ENCODE assay signal across 8 mouse cellular contexts in genomic region chr2:10080310-10081010, GRCm38 (mm10). TPM values are rescaled to one million over a fixed set of nuclear protein-coding genes. Genes with fewer than 3 reads are reported as not detected.
DNase-seq lines count a peak whose midpoint lies in the region; ATAC-seq lines count a peak whose summit lies in the region.

TSS of gene Atp5c1 (minus strand) at chr2:10080510.
TSS of gene Kin (plus strand) at chr2:10080593.

- peak within 1 kb of the TSS; percentile 89 for H3K4me3 ChIP-seq in hindbrain, embryonic 13.5 days

- peak within 1 kb of the TSS; percentile 81 for H3K4me2 ChIP-seq in hindbrain, embryonic 13.5 days

- DNase-seq in NIH3T3 (ENCODE audit: low read depth) = peak; percentile 99
- peak; percentile 98 for DNase-seq in cerebellum, postnatal 10 days
- peak; percentile 94 to 97 for DNase-seq in frontal cortex, postnatal 10 days (ENCODE audit: low spot score in 2 of 2)
- DNase-seq in layer of hippocampus, postnatal 25 days (ENCODE audit: extremely low spot score in 1 of 2, low spot score in 1 of 2) = peak; percentile 92 to 94
- DNase-seq in lung, postnatal 25 days (ENCODE audit: low spot score) = peak; percentile 98
- peak; percentile 99 for DNase-seq in retina, embryonic 14.5 days (ENCODE audit: low spot score)
- peak; percentile 98 for DNase-seq in thymus, postnatal 4 days

- peaks cover 13% of the 10 kb centered on the region for H3K36me3 ChIP-seq in hindbrain, embryonic 13.5 days

- under 1% methylated on average over 61 of the region's 61 CpGs for WGBS in hindbrain, embryonic 13.5 days

- peak; percentile 98 for ATAC-seq in hindbrain, embryonic 13.5 days (ENCODE audit: low FRiP score)

- no peaks in the 10 kb centered on the region for H3K9me3 ChIP-seq in hindbrain, embryonic 13.5 days

- peaks cover 52% of the 10 kb centered on the region for H3K4me1 ChIP-seq in hindbrain, embryonic 13.5 days (replicated peaks)

- no peaks in the 10 kb centered on the region for H3K27me3 ChIP-seq in hindbrain, embryonic 13.5 days

- H3K9ac ChIP-seq in hindbrain, embryonic 13.5 days = peak within 1 kb of the TSS; percentile 96

- peak within 1 kb of the TSS; percentile 96 for H3K27ac ChIP-seq in hindbrain, embryonic 13.5 days

RNA-seq across cellular contexts. Expression of gene Atp5c1, which starts in this region (rescaled TPM):
- polyA plus RNA-seq in hindbrain, embryonic 13.5 days (2015; fragmentation: Nextera tagmentation; extraction: Ambion mirVana) = 529 and 549 TPM in 2 replicates
- total RNA-seq in layer of hippocampus, postnatal 25 days (2021) = 100 to 1,000 TPM; 261 to 293 TPM

RNA-seq across cellular contexts. Expression of gene Kin, which starts in this region (rescaled TPM):
- polyA plus RNA-seq in hindbrain, embryonic 13.5 days (2015; fragmentation: Nextera tagmentation; extraction: Ambion mirVana) = 37.6 and 39.0 TPM in 2 replicates
- total RNA-seq in layer of hippocampus, postnatal 25 days (2021) = 10 to 100 TPM; 12.5 to 13.6 TPM

Comparison
In these comparisons a context has a peak if more than half of its experiments do, and no peak if none do; other contexts are left out.
1. Peak in every context shown above with its lines: DNase-seq, ATAC-seq, H3K4me3 ChIP-seq and H3K27ac ChIP-seq.